ENCODE assay signal across 30 mouse cellular contexts in the genomic region with DNA sequence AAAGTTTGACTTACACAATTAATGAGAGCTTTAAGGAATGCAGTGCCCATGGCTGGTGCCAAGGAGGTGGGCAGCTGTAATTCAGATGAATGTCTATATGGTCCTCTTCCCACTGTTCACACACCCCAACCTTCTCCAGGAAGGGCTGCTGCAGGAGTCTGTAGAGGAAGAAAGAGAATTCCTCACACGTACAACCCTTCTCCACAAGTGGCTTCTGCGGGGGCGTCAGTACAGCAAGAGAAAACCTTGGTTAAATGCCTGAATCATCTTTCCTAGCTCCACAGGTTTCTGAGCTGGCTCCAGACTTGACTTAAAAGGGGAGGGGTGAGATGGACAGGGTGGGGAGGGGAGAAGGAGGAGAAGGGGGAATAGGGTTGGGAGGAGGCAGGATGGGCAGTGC.
DNase-seq lines count a peak whose midpoint lies in the region; TF ChIP-seq lines count a peak whose summit lies in the region.
"Had no signal": no experiment of that assay in that cellular context is flagged by ENCODE, and none has a peak within 500 bp of the region (broad histone marks: within the 10 kb centered on the region; RNA-seq: fewer than 3 reads in every experiment).

No protein-coding gene starts in this region.

- no peak overlapping the region for H3K27ac ChIP-seq in testis, adult 2 months (ENCODE audit: control insufficient read depth, insufficient read depth, low read depth, low read length)
- H3K27ac ChIP-seq: embryonic facial prominence, embryonic 10.5 days; embryonic facial prominence, embryonic 15.5 days; forebrain, embryonic 12.5 days; heart, embryonic 13.5 days; hindbrain, embryonic 14.5 days; kidney, embryonic 15.5 days; limb, embryonic 13.5 days; lung, embryonic 15.5 days; midbrain, embryonic 12.5 days; neural tube, embryonic 13.5 days had no signal

- TF ChIP-seq CTCF in testis, adult 2 months (IDR thresholded peaks at IDR 0.05; ENCODE audit: control insufficient read depth, insufficient read depth, insufficient replicate concordance, low read depth, low read length), result no peak

- no peak for TF ChIP-seq POLR2A in testis, adult 2 months (IDR thresholded peaks at IDR 0.05; ENCODE audit: control insufficient read depth, low read depth, low read length)

- peak overlapping the region; percentile 14; the same call in 1 of the 2 replicates for H3K4me3 ChIP-seq in testis, adult 2 months (ENCODE audit: control insufficient read depth, low read depth, low read length)
- H3K4me3 ChIP-seq: embryonic facial prominence, embryonic 10.5 days; embryonic facial prominence, embryonic 15.5 days; forebrain, embryonic 12.5 days; heart, embryonic 13.5 days; kidney, embryonic 15.5 days; limb, embryonic 13.5 days; lung, embryonic 15.5 days; megakaryocyte, embryonic 14.5 days; midbrain, embryonic 12.5 days; myocyte; neural tube, embryonic 13.5 days had no signal

- H3K36me3 ChIP-seq in testis, adult 2 months (ENCODE audit: control insufficient read depth, insufficient read depth, low read length), result no peaks in the 10 kb centered on the region
- H3K36me3 ChIP-seq: embryonic facial prominence, embryonic 10.5 days; embryonic facial prominence, embryonic 15.5 days; forebrain, embryonic 12.5 days; heart, embryonic 13.5 days; kidney, embryonic 15.5 days; limb, embryonic 13.5 days; lung, embryonic 15.5 days; midbrain, embryonic 12.5 days; neural tube, embryonic 13.5 days had no signal

- intact Hi-C loops in left cerebral cortex, postnatal 4 days (cut with DNase I), result no loop called here
- intact Hi-C loops in left cerebral cortex, postnatal 36 days (cut with DNase I), result no loop called here

- no peaks in the 10 kb centered on the region for H3K4me1 ChIP-seq in testis, adult 2 months (ENCODE audit: control insufficient read depth, insufficient read depth, low read length)
- H3K4me1 ChIP-seq: embryonic facial prominence, embryonic 15.5 days; heart, embryonic 13.5 days; kidney, embryonic 15.5 days; lung, embryonic 15.5 days; megakaryocyte, embryonic 14.5 days; midbrain, embryonic 12.5 days; neural tube, embryonic 13.5 days had no signal

- H3K27me3 ChIP-seq in testis, adult 2 months (ENCODE audit: control insufficient read depth, insufficient read depth, low read length), result no peaks in the 10 kb centered on the region
- H3K27me3 ChIP-seq: embryonic facial prominence, embryonic 15.5 days; forebrain, embryonic 12.5 days; heart, embryonic 13.5 days; kidney, embryonic 15.5 days; limb, embryonic 13.5 days; lung, embryonic 15.5 days; midbrain, embryonic 12.5 days; neural tube, embryonic 13.5 days; Patski had no signal

- peak; percentile 23 for DNase-seq in left cerebral cortex, adult 11 months (ENCODE audit: low spot score)
- no peak for DNase-seq in left cerebral cortex, postnatal 4 days
- DNase-seq in testis, postnatal 14 days (ENCODE audit: low spot score), result no peak
- DNase-seq in left cerebral cortex, postnatal 36 days (ENCODE audit: low spot score in 2 of 2), result peak; percentile 15 to 33
- DNase-seq in adrenal gland, adult (ENCODE audit: inconsistent age in 2 of 2, low spot score in 1 of 2), result no peak
- DNase-seq in neural tube, embryonic 10.5 days (ENCODE audit: extremely low spot score, low spot score), result no peak
- DNase-seq: adrenal gland, postnatal 25 days; cerebellum, adult 18-20 months; cerebellum, postnatal 14 days; forebrain, postnatal 0 days; heart, postnatal 10 days; kidney, adult 11 months; kidney, postnatal 25 days; lung, postnatal 4 days; thymus, adult 18-20 months; thymus, postnatal 25 days had no signal

Comparison
In these comparisons a context has a peak if more than half of its experiments do, and no peak if none do; other contexts are left out.
1. DNase-seq: peak in left cerebral cortex, adult 11 months (single experiment) and left cerebral cortex, postnatal 36 days (2 of 2); none in left cerebral cortex, postnatal 4 days (single experiment), testis, postnatal 14 days (single experiment), adrenal gland, adult (0 of 2) and neural tube, embryonic 10.5 days (single experiment).